Mouse (Mus musculus): ENCODE measurements at regions not wholly inside any gene's neighbourhood (a gene's known extent, or its start where the extent isn't known, plus 50 kb on each side); places are given as distances from the start of the nearest gene placed in this dataset.
A peak's percentile ranks its signal among the peaks of the same experiment; 100 is the strongest.
"Not testable (repeated sequence)": the region's sequence is repeated elsewhere in the genome, so short reads cannot be mapped to it uniquely, and the experiment has no call there.

DNA sequence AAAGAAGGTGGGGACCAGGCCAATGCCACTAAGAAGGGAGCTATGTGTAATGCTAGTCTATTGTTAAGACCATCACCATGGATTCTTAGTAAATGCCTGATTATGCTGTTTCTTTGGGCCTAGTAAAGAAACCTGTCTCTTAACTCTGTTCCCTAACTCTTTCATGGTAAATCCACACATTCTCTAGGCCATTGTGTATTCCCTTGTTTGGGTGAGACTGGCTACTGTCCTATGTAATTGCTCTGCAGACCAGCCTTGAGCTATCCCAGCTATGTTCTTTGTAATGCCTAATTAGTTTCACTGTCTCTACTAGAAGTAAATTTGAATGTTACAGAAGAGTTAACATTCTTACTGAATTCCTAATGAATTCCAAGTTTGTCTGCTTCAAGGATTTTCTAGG, 186.9 kb upstream of the Gm10750 start:
- no peak for DNase-seq

DNA sequence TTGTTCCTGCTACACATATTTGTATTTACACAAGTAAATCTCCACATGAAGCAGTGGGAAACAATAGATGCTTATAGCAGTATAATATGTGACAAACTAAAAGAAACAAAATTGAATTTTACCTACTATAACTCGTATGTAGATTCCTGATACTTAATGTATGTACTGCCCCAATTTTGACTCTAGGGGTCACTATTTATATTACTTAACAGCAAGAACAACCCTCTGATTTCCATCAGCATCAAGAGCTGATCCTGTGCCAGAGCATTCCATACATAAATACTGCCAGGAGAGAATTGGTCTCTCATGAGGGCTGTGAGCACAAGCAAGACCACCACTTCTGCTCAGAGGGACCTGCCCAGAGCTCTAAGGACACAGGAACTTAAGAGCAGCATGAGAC, 178.7 kb upstream of the Gm10750 start:
- peak; percentile 0 for DNase-seq

DNA sequence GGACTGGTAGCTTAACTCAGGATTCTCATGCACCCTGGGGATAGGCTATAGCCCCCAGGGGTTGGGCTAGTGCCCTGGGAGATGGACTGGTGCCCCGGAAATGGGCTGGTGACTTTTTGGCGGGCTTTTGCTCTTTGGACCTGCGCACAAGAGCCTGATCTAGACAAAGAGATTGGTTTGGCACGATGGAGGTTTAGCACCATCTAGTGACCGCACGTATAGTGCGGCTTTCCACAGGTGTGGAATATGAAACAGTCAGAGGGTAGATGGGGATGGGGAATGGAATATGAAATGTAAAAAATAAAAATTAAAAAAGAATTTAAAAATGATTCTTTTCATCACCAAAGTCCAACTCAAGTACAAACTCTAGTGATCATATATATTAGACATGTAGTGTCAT, 141.4 kb upstream of the Gm10750 start:
- DNase-seq = peak; percentile 22

DNA sequence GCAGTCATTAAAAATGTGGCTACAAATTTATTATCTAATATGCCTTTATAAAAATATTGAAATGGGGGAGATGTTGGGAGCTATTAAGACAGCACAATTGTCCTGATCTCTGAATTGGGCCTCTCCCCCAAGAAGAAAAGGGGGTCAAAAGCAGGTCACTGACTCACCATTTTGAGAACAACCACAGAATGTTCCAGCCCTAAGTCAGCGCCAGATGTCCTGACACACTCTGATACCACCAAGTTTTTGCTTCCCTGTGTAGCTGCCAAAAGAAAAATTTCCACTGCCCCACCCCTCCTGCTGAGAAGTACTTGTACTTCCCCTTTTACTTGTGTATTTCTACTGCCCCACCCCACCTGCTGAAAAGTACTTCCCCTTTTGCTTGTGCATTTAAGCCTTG, 92.5 kb upstream of the Gm10750 start:
- not testable (repeated sequence) for DNase-seq

DNA sequence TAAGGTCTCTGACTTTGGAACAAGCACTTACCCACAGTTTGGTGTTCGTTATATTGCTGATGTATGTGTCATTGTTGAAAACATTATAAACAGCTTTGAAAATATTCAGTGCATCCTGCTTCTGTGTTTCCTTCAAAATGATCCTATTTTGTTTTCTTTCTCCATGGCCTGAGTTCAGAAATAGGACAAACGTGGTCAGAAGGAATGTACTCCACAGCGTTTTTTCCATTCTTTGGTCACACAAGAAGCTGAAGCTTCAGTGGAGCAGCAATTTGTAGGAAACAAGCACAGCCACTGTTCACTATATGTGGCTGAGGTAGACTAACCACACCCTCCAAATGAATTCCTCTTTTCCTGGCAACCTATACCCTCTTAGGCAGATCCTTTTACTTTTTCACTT, 75.1 kb upstream of the Gm10750 start:
- DNase-seq = no peak
